Mouse (Mus musculus) forebrain, embryonic 13.5 days (tissue): Measurements from ENCODE around the gene Ccnf. TPM values are rescaled to one million over a fixed set of nuclear protein-coding genes. Genes with fewer than 3 reads are reported as not detected.

Source experiments
- ATAC-seq: fragments of 200-750 bp; cut with Nextera tagmentation; 2 replicates; pipeline ENCODE4 v1.8.0; 2017
- H3K27ac ChIP-seq: fragments of 300-500 bp; sonication (generic); 2 replicates; pipeline ENCODE4 v1.5.1; 2015; ENCODE audit warnings: inconsistent platforms, mild to moderate bottlenecking, moderate library complexity
- H3K27me3 ChIP-seq: fragments of 300-500 bp; sonication (generic); 2 replicates; pipeline ENCODE4 v1.6.1; 2015; ENCODE audit warnings: mild to moderate bottlenecking, inconsistent platforms
- H3K36me3 ChIP-seq: fragments of 300-500 bp; sonication (generic); 2 replicates; pipeline ENCODE4 v1.6.1; 2015; ENCODE audit warnings: mild to moderate bottlenecking, inconsistent platforms; ENCODE audit not compliant: poor library complexity, severe bottlenecking
- H3K4me1 ChIP-seq: fragments of 300-500 bp; sonication (generic); 2 replicates; pipeline ENCODE4 v1.6.1; 2015; ENCODE audit warnings: inconsistent platforms
- H3K4me2 ChIP-seq: fragments of 300-500 bp; sonication (generic); 2 replicates; pipeline ENCODE4 v1.6.1; 2015; ENCODE audit warnings: inconsistent platforms, mild to moderate bottlenecking, moderate library complexity
- H3K4me3 ChIP-seq: fragments of 300-500 bp; sonication (generic); 2 replicates; pipeline ENCODE4 v1.5.1; 2015; ENCODE audit warnings: mild to moderate bottlenecking, inconsistent platforms
- H3K9ac ChIP-seq: fragments of 300-500 bp; sonication (generic); 2 replicates; pipeline ENCODE4 v1.6.1; 2015; ENCODE audit warnings: mild to moderate bottlenecking, inconsistent platforms
- H3K9me3 ChIP-seq: fragments of 300-500 bp; sonication (generic); replicated peaks from 2 replicates; pipeline ENCODE4 v1.6.1; 2016; ENCODE audit warnings: inconsistent platforms
- WGBS: fragments of 180-500 bp; shearing (Covaris S2); methylation state at CpG from one replicate; pipeline ENCODE4 v1.1.7; 2015; 5-methylcytosine and 5-hydroxymethylcytosine counted together
- microRNA-seq: library from miRNA; unstranded; fragments of <30 nt; microRNA quantifications from one replicate; pipeline ENCODE4, GENCODE M21; 2016
- polyA plus RNA-seq: library from polyadenylated mRNA; unstranded; fragments of >200 nt; fragmentation: Nextera tagmentation; extraction: Ambion mirVana; gene quantifications from 2 replicates; pipeline ENCODE4 v1.2.1, GENCODE M21; 2015

Gene Ccnf
- polyA plus RNA-seq, 1 experiment from 2014 or later: 60.2 TPM

GRCm38 (mm10) chr17:24197032-24197824 lies 54.1 kb downstream of the Ccnf start:
- Histone ChIP-seq H3K9me3 (no peaks in the 10 kb centered on the region), H3K9ac (0 out of 2 replicates have a peak overlapping the region, but pooled peaks have one; percentile 3), H3K27ac (no peak overlapping the region), H3K36me3 (no peaks in the 10 kb centered on the region), H3K4me1 (no peaks in the 10 kb centered on the region), H3K27me3 (no peaks in the 10 kb centered on the region), H3K4me2 (no peak overlapping the region), H3K4me3 (no peak overlapping the region)
- 69% methylated on average over 15 of the region's 15 CpGs for WGBS
- ATAC-seq: no peak

GRCm38 (mm10) chr17:24195349-24195748 lies 55.9 kb downstream of the Ccnf start:
- Histone ChIP-seq H3K27ac (no peak overlapping the region), H3K9ac (no peak overlapping the region), H3K4me3 (no peak overlapping the region), H3K27me3 (no peaks in the 10 kb centered on the region), H3K4me1 (no peaks in the 10 kb centered on the region), H3K4me2 (no peak overlapping the region), H3K36me3 (no peaks in the 10 kb centered on the region), H3K9me3 (no peaks in the 10 kb centered on the region)
- ATAC-seq: no peak
- WGBS: 69% methylated on average over 2 of the region's 2 CpGs

- Histone ChIP-seq H3K36me3 (peaks cover 2% of the 10 kb centered on the region; the same call in 1 of the 2 replicates), H3K27ac (no peak overlapping the region), H3K4me2 (no peak overlapping the region), H3K9ac (no peak overlapping the region), H3K4me3 (no peak overlapping the region), H3K27me3 (no peaks in the 10 kb centered on the region), H3K9me3 (no peaks in the 10 kb centered on the region), H3K4me1 (no peaks in the 10 kb centered on the region)
- WGBS: 90% methylated on average over 5 of the region's 5 CpGs
- ATAC-seq: no peak
These were observed 57.5 kb downstream of the Ccnf start for GRCm38 (mm10) chr17:24193769-24194168.

GRCm38 (mm10) chr17:24193268-24193667 lies 58.0 kb downstream of the Ccnf start:
- 90% methylated on average over 8 of the region's 8 CpGs for WGBS
- Histone ChIP-seq H3K9ac (no peak overlapping the region), H3K4me3 (no peak overlapping the region), H3K36me3 (peaks cover 7% of the 10 kb centered on the region), H3K4me1 (no peaks in the 10 kb centered on the region), H3K4me2 (no peak overlapping the region), H3K9me3 (no peaks in the 10 kb centered on the region), H3K27me3 (no peaks in the 10 kb centered on the region), H3K27ac (no peak overlapping the region)
- ATAC-seq: no peak

GRCm38 (mm10) chr17:24192848-24193247 lies 58.4 kb downstream of the Ccnf start:
- 88% methylated on average over 8 of the region's 8 CpGs for WGBS

GRCm38 (mm10) chr17:24191481-24191880 lies 59.8 kb downstream of the Ccnf start:
- Histone ChIP-seq H3K4me3 (no peak overlapping the region), H3K9ac (no peak overlapping the region), H3K36me3 (peaks cover 14% of the 10 kb centered on the region), H3K27ac (no peak overlapping the region), H3K27me3 (no peaks in the 10 kb centered on the region), H3K9me3 (no peaks in the 10 kb centered on the region), H3K4me1 (no peaks in the 10 kb centered on the region), H3K4me2 (no peak overlapping the region)
- no peak for ATAC-seq
- 71% methylated on average over 4 of the region's 4 CpGs for WGBS

More at GRCm38 (mm10) chr17:24192848-24193247, 58.4 kb downstream of the Ccnf start:
- Histone ChIP-seq H3K9ac (no peak overlapping the region), H3K4me3 (no peak overlapping the region), H3K4me1 (no peaks in the 10 kb centered on the region), H3K4me2 (no peak overlapping the region), H3K36me3 (peaks cover 11% of the 10 kb centered on the region), H3K27ac (no peak overlapping the region), H3K27me3 (no peaks in the 10 kb centered on the region), H3K9me3 (no peaks in the 10 kb centered on the region)
- ATAC-seq: no peak

- Histone ChIP-seq H3K9me3 (no peaks in the 10 kb centered on the region), H3K4me3 (no peak overlapping the region), H3K27ac (no peak overlapping the region), H3K9ac (no peak overlapping the region), H3K36me3 (peaks cover 16% of the 10 kb centered on the region), H3K4me1 (no peaks in the 10 kb centered on the region), H3K4me2 (no peak overlapping the region), H3K27me3 (no peaks in the 10 kb centered on the region)
- WGBS: 96% methylated on average over 2 of the region's 2 CpGs
- ATAC-seq: no peak
These were observed 60.4 kb downstream of the Ccnf start for GRCm38 (mm10) chr17:24190934-24191333.

GRCm38 (mm10) chr17:24174259-24174658 lies 77.0 kb downstream of the Ccnf start:
- H3K9ac ChIP-seq: no peak overlapping the region
- no peak for ATAC-seq
- no peaks in the 10 kb centered on the region for H3K36me3 ChIP-seq
- H3K4me2 ChIP-seq: no peak overlapping the region
- no peaks in the 10 kb centered on the region for H3K9me3 ChIP-seq
- H3K27ac ChIP-seq: no peak overlapping the region
- WGBS: 76% methylated on average over 3 of the region's 3 CpGs
- peaks cover 9% of the 10 kb centered on the region for H3K4me1 ChIP-seq
- H3K27me3 ChIP-seq: no peaks in the 10 kb centered on the region
- no peak overlapping the region for H3K4me3 ChIP-seq

GRCm38 (mm10) chr17:24173423-24173822 lies 77.9 kb downstream of the Ccnf start:
- Histone ChIP-seq H3K4me2 (no peak overlapping the region), H3K9ac (peak overlapping the region; percentile 36; the same call in 1 of the 2 replicates), H3K27ac (no peak overlapping the region), H3K4me3 (no peak overlapping the region), H3K36me3 (no peaks in the 10 kb centered on the region), H3K9me3 (no peaks in the 10 kb centered on the region), H3K27me3 (no peaks in the 10 kb centered on the region), H3K4me1 (peaks cover 9% of the 10 kb centered on the region)
- ATAC-seq: no peak
- 2% methylated on average over 3 of the region's 3 CpGs for WGBS

Small RNA genes within 50 kb of the gene (microRNA-seq; reads per million reads assigned to microRNA genes)
- gene Mir5134: 2.4 reads per million
- 4.6 reads per million, percentile 13 among the genes with 10 or more reads in this experiment for gene Mir6965

Other genes with a start within 250 kb of the Ccnf start
- 0.19 and 0.26 TPM in 2 replicates for gene Prss27, start 213.3 kb downstream of the Ccnf start, polyA plus RNA-seq
- gene Kctd5, start 178.0 kb downstream of the Ccnf start, polyA plus RNA-seq: 85.4 and 88.6 TPM in 2 replicates
- gene Pdpk1, start 100.6 kb downstream of the Ccnf start, polyA plus RNA-seq: 49.7 and 54.1 TPM in 2 replicates
- gene Amdhd2, start 87.7 kb downstream of the Ccnf start, polyA plus RNA-seq: 30.1 and 31.8 TPM in 2 replicates
- 602 and 648 TPM in 2 replicates for gene Atp6v0c, start 81.8 kb downstream of the Ccnf start, polyA plus RNA-seq
- gene Tbc1d24, start 45.9 kb downstream of the Ccnf start, polyA plus RNA-seq: 10.6 and 12.2 TPM in 2 replicates
- gene Ntn3, start 42.0 kb downstream of the Ccnf start, polyA plus RNA-seq: 2.4 and 2.9 TPM in 2 replicates
- 14.8 and 15.4 TPM in 2 replicates for gene Tedc2, start 30.6 kb downstream of the Ccnf start, polyA plus RNA-seq
- 0.06 TPM in 1 of 2 replicates, not detected in the other for gene Abca17, start 99.6 kb upstream of the Ccnf start, polyA plus RNA-seq
- 14.7 and 16.4 TPM in 2 replicates for gene Abca3, start 100.5 kb upstream of the Ccnf start, polyA plus RNA-seq
- gene Rnps1, start 163.1 kb upstream of the Ccnf start, polyA plus RNA-seq: 367 and 402 TPM in 2 replicates
- gene Eci1, start 175.2 kb upstream of the Ccnf start, polyA plus RNA-seq: 59.6 and 62.5 TPM in 2 replicates
- gene Dnase1l2, start 191.6 kb upstream of the Ccnf start, polyA plus RNA-seq: 4.4 and 4.7 TPM in 2 replicates
- gene E4f1, start 218.8 kb upstream of the Ccnf start, polyA plus RNA-seq: 38.8 and 39.8 TPM in 2 replicates
- 52.3 and 56.7 TPM in 2 replicates for gene Pgp, start 218.9 kb upstream of the Ccnf start, polyA plus RNA-seq
- gene Bricd5, start 222.4 kb upstream of the Ccnf start, polyA plus RNA-seq: 0.26 TPM in 1 of 2 replicates, not detected in the other
- 33.9 and 39.1 TPM in 2 replicates for gene Mlst8, start 227.6 kb upstream of the Ccnf start, polyA plus RNA-seq
- gene Caskin1, start 237.1 kb upstream of the Ccnf start, polyA plus RNA-seq: 15.0 and 16.7 TPM in 2 replicates